Mouse (Mus musculus) ES-Bruce4 (cell line): Measurements from ENCODE around the gene Cdhr1.

Experiments used
- CTCF ChIP-seq: IDR thresholded peaks from one replicate; pipeline ENCODE4 v1.8.1; 2011; ENCODE audit warnings: low read depth, low read length
- EP300 ChIP-seq: IDR thresholded peaks from 2 replicates; pipeline ENCODE4 v1.6.1; 2011; ENCODE audit warnings: low read depth, low read length; ENCODE audit not compliant: insufficient read depth
- POLR2A ChIP-seq: IDR thresholded peaks from one replicate; pipeline ENCODE4 v1.8.1; 2011; ENCODE audit warnings: low read length; ENCODE audit not compliant: insufficient read depth

DNA sequence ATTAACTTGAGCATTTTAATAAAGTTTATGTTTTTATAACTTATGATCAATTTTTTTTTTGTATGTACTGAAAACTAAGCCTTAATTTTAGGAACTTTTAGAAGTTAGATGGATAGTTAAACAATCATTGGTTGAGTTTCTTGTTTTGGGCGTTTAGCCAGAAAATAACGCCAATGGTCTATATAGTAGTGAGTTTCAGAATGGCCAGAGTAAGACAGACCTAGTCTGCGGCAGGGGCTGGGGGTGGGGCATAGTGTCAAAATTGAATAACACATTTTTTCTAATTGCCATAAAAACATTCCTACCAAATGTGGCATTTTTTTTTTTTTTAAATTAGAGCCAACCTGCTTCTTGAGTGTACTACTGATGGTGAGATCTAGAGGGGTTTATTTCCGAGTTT, 38.0 kb upstream of the Cdhr1 start:
- TF ChIP-seq EP300 (no peak), CTCF (no peak), POLR2A (no peak)
